Mouse (Mus musculus): ENCODE measurements around the gene Spryd7.
"Not testable (repeated sequence)": the region's sequence is repeated elsewhere in the genome, so short reads cannot be mapped to it uniquely, and the experiment has no call there.

Spryd7 gene

DNA sequence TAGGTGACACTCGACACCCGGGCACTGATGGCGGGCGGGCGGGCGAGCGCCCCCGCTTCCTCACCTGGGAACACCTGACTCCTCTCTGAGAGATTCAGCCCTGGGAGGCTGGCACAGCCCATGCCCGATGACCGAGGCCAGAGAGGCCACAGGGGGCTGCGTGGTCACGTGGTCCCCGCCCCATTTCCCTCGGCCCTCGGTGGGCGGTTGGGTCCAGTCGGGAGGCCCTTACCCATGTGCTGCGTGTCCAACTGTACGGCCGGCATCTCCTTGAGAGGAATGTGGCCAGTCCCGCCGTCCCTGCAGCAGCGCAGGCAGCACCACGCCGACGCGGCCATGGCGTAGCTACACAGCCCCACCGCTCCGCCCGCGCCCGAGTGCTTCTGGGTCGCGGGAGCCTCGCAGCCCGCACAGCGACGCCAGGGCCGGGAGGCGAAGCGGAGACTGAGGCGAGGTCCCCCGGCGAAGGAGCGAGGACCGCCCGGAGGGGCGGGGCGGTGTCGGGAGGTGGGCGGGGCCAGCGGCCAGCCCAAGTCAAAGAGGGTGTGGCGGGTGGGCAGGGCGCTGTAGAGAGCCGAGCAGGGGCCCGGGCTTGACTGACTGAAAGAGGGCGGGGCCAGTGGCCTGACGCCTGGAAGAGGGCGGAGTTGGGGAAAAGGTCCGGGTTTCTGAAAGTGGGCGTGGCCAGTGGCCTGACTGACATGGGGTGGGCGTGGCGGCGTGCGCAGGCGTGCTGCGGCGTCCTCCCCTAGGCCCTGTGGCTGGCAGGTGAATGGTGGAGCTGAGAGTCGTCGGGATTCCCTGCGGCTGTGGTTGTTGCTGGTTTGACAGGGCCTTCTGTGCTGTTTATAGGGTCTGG, at the start of gene Spryd7:
TSS of gene Spryd7 (minus strand) at position 598 of the 859 bp plus-strand sequence.
- DNase-seq = peak; percentile 97 to 99

DNA sequence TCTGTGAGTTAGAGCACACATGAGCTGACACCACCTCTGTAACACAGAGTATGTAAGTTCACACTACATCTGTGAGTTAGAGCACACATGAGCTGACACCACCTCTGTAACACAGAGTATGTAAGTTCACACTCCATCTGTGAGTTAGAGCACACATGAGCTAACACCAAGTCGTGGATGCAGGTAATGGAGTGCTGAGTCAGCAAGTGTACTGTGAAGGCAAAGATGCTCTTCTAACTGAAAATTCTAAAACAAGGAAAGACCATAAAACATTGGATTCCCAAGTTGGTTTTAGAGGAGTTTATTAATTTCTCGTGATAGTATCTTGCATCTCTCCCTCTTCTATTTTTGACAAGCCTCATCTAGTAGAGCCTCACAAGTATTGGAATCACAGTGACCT, 49.4 kb upstream of the Spryd7 start:
- DNase-seq = not testable (repeated sequence)

DNA sequence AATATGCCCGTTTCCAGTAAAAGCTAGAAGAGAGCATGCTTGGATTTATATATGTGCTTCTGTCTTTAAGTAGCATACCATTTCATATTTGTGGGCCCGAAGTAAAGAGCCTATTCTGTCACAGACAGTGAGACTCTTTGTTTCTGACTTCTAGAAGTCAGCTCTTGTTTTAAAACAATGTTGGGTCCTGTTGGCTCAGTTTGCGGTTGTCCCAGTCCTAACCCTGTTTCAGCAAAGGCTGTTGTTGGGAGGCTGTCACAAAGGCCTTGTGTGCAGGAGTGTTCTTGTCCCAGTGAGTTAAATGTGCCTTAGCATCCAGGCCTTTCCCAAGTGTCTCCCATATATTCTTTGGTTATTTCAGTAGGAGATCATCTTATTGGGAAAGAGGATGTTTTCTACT, 47.4 kb upstream of the Spryd7 start:
- no peak for DNase-seq

DNA sequence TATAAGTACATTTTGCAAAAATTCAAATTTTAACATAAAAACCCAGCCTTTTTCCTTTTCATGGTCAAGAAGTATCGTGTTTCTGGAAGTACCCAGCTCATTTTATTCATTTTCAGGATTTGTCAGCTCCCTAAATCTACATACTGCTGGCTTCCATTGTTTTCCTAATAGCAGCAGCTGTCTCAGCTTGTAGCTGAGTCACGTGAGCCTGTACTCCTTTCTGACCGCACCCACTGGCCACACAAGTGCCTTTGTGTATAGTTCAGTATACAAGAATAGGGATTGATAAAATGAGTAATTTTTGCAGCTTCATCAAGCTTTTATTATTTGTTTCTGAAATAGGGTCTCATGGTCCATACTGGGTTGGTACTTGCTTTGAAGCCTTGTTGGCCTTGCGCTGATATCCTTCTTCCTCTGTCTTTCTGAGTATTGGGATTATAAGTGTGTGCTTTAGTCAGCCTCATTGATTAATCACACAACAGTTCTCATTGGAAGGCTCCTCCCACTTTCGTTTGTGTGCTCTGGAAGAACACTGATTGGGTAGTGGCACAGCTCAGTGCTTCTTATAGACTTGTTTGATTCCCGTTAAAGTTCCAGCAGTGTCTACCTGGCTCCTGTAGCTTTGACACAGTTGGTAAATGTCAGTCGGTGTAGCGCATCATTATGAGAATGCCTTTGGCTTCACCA, 46.5 kb upstream of the Spryd7 start:
- DNase-seq = no peak

DNA sequence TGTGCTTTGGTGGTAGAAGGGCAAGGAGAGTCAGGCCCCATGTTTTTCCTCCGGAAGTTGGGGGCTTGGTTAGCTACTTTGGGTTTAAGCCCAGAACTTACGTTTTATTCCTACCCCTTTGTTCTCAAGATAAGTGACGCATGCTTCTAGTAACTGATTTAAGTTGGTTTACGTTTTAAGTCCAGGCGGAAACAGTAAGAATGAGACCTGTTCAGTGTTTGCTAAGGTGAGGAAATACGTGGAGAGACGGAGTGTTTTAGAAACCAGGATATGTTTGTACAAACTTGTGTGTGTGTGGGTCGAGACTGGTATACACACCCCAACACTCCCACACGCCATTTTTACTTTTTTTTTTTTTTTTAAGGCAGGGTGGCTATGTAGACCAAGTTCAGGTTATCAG, 44.7 kb upstream of the Spryd7 start:
- DNase-seq = no peak

DNA sequence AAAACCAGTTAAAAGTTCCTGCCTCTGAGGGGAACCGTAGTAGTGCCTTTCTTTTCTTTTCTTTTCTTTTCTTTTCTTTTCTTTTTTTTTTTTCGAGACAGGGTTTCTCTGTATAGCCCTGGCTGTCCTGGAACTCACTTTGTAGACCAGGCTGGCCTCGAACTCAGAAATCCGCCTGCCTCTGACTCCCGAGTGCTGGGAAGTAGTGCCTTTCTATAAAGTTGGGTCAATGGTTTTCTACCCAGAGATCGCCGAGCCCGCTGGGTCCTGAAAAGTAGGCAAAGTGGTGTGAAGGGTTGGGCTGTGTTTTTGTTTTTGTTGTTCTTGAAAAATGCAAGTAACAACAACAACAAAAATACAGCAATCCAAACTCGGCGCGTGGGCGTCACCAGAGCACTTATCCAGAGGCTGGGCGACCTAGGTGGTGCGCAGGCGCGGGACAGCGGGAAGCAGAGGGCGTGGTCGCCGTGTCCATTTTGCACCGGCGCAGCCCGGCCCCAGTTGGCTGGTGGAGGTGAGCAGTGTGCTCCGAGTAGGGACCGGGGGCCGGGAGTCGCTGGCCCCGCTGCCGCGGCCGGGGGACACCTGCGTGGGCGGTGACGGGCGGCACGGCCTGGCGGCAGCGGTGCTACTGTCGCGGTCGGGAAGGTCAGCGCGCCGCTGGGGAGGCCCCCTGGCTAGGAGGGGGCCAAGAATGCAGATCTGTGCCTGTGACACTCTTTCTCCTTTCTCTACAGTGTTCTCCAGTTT, 42.5 kb upstream of the Spryd7 start:
- peak; percentile 93 to 94 for DNase-seq

DNA sequence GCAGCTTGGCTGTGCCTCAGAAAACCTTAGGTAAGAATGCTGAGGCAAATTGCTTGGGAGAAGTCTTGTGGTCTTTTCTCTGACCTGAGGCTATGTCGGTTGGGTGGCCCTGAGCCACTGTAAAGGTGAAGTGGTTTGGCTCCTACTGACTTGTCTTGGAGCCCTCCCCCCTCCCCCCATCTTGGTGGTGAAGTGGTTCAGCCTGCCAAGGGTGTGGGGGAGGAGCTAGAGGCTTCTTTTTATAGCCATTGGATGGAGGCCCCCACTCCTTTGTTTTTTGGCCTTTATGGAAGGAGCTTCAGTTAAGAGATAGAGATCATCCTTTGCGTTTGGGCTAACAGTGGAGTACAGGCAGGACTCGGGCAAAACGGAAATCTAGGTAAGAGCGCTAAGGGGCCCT, 41.3 kb upstream of the Spryd7 start, which contains the start of gene Trim13:
TSS of gene Trim13 (plus strand) at position 280 of the 400 bp plus-strand sequence.
- DNase-seq = peak in 1 of 2 experiments; percentile 11

DNA sequence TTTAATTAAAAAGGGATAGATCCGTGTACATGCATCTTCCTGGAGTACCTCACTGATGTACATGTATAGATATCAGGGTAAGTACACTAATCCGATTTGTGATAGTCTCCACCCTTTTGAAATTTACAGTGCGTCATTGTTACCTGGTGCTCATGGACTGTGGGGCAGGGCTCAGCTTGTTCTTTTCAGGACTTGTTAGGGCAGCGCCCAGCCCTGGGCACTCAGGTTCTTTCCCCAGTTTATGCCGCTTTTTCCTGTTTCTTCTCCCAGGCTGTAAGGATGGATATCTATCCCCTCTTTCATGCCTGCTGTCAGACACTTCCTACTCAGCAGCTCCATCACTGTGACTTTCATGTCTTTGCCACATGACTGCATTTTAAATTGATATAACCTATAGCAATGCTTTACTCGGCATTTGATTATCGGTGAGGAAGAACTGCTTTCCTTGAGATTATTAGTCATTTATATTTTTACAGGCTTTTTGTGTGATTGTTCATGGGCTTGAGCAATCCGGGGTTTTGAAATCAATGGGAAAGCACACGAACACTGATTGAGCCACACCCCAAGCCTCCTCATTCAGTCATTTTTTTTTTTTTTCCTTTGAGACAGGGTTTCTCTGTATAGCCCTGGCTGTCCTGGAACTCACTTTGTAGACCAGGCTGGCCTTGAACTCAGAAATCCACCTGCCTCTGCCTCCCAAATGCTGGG, 40.2 kb upstream of the Spryd7 start:
- no peak for DNase-seq

DNA sequence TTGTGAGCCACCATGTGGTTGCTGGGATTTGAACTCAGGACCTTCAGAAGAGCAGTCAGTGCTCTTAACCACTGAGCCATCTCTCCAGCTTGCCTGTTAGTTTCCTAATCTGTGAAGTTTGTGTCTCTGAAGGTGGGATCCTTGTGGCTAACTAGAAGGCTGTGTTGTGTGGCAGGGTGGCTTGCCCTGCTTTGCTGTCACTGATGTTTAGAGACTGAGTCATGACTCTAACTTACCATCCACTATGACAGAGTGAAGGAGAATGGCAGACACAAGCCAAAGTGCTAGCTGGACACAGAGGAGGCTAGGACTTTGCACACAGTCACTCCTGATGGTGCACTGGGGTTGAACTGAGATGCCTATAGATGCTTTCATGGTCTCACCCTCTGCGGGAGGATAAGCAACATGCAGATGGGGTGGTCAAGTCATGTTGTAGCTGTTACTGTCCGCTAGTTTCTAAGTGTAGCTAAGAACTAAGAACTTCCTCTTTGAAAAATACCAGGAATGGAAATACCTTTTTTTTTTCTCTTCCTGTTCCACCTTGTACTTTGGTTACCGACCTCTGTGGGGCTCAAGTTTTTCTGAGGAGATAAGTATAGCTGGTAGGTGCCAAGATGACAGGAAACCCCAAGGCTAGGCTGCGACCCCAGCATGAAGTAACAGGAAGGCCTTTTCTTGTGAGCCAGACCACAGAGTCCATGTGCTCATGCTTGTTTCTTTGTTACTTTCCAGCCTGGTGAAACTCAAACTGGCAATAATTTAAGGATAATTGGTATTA, 32.8 kb upstream of the Spryd7 start:
- no peak for DNase-seq

DNA sequence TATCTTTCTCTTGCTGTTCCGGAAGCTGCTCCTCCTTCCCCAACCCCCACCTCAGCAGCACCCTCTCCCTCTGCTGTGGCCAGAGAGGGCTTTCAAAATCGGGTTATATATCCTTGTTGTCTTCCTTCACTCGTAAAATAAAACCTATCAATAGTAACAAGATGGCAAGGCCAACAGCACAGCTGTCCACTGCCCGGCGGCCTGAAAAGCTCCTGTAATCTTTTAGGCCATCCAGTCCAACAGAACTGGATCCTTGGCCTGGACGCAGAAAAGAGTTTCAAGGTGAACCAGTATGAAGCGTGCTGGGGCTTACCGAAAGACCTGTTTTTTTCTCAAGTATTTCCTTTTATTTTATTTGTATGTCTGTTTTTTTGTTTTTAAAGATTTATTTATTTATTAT, 19.3 kb upstream of the Spryd7 start:
- DNase-seq = no peak

DNA sequence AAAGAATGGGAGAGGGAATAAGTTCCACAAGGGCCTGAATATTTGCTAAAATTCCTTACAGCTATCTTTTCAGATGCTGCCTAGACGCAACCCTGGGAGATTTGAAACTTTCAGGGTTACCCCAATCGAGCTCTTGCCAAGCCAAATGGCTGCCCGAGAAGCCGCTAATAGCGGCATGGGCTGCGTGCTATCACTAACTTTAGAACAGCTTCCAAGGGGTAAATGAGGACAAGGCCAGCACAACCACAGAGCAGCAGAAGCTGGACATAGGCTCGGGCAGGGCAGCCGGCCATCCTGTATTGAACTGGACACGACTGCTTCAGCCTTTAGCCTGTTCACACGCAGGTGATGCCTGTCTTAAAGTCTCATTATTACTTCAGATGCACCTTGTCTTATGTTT, 18.4 kb upstream of the Spryd7 start:
- no peak for DNase-seq

DNA sequence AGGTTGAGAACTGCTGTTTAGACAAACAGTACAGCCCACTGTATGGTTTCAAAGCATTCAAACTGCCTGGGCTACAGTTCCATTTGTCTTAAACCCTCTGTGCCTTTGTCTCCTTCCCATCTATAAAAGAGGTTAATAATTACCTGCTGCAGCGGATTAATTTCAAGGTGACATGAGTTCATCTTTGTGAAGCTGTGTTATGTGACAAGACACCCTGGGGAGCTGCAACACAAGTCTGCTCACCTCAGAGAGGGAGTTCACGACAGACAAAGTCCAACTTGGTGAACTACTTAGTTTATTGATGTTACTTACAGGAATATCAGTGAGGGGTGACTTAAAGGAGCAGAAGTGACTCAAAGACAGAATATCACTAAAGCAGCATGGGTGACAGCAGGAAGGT, 15.4 kb upstream of the Spryd7 start:
- no peak for DNase-seq

DNA sequence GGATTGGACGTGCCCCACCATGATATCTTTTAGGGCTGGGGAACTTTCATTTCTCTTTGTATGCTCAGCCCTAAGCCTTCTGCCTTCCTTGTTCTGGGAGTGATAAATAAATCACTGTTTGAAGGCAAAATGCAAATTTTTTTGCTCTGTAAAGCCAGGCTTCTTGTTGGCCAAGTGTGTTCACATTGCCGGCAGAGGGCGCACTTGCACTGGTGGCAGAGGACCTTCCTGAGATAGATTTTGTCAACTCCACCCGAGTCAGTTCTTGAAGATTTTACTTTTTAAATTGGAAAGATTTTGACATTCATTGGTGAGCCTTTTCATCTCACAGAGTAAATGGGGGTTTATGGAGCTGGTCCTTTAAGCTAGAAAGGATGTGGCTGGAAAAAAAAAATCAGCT, 14.7 kb upstream of the Spryd7 start:
- peak; percentile 84 to 94 for DNase-seq

DNA sequence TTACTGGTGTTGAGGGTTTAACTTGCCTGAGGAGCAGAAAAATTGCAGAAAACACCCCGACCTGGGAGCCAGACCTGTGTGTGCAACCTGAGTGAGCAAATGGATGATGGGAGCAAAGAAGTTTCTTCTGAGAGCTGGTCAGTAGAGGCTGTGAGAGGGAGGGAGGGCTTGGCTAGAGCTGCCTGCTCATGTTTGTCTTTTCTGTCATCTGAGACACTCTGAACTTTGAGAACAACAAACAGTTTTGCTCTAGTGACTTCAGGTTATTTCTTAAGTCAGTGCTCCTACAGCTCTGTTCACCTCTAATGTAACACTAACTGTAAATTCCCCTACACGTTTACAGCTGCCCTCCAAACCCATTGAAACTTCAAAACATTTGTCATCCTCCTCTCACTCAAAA, 12.7 kb upstream of the Spryd7 start:
- DNase-seq = no peak

DNA sequence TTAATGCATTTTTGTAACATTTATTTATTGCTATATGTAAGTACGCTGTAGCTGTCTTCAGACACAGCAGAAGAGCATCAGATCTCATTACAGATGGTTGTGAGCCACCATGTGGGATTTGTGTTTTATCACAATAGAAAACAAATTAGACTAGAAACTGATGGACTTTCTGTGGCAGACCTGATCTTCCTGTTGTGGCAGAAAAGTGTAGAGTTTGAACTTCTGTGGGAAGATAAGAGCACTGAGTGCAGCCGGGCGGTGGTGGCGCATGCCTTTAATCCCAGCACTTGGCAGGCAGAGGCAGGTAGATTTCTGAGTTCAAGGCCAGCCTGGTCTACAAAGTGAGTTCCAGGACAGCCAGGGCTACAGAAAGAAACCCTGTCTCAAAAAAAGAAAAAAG, 9.5 kb upstream of the Spryd7 start:
- DNase-seq = not testable (repeated sequence)

DNA sequence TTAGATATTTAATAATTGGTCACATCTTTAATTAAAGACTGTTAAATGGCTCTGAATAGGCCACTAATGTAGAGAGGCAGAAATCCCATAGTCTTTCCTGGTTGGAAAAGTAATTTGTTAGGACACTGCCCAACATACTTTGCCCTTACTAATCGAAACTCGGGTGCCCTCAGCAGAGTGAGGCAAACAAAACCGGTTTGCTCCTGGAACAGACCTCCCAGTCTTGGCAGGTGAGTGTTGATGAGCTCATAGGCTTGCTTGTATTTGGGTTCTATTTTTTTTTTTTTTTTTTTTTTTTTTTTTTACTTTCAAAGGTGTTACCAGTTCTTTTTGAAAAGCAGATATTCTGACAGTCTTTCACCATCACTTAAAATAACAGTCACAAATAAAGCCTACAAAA, 3.2 kb upstream of the Spryd7 start:
- DNase-seq = no peak

DNA sequence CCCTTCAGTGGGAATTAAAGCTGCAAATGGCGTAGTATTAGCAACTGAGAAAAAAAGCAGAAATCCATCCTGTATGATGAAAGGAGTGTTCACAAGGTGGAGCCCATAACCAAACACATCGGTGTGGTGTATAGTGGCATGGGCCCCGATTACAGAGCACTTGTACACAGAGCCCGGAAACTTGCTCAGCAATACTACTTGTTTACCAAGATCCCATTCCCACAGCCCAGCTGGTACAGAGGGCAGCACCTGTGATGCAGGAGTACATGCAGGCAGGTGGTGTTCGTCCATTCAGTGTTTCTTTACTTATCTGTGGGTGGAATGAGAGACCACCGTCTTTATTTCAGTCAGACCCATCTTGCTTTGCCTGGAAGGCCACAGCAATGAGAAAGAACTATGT, 2.2 kb upstream of the Spryd7 start:
- no peak for DNase-seq

DNA sequence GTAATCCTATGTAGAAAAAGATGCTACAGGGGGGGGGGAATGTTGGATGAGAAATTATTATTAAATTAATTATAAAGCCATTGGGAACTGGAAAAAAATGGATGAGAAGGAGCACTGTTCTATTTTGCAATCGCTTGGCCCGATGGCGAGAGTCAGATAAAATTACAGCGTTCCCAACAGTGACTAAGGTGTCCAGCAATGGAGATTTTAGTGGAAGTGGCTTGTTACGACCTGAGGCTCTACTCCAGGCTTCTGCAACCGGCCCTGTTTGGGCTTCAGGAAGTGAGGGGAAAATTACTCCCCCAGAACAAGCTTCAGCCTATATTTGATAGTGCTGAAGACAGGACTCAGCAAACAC, 776 bp downstream of the Spryd7 start:
- DNase-seq = no peak

DNA sequence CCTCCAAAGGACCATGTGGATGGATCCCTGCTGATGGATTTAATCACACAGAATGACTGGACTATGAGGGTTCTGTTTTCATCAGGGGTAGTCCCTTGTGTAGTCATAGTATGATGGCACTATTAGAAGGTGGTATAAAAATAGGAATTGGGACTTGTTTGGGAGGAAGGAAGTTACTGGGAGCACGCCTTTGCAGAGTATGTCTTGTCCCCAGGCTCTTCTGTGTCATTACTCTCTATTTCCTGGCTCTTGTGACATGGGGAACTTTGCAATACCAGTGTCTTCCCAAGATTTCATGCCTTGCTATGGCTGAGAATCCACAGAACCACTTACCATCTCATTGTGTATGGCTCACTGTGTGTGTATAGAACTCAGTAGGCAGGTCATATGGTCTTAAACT, 8.1 kb downstream of the Spryd7 start:
- DNase-seq = no peak

DNA sequence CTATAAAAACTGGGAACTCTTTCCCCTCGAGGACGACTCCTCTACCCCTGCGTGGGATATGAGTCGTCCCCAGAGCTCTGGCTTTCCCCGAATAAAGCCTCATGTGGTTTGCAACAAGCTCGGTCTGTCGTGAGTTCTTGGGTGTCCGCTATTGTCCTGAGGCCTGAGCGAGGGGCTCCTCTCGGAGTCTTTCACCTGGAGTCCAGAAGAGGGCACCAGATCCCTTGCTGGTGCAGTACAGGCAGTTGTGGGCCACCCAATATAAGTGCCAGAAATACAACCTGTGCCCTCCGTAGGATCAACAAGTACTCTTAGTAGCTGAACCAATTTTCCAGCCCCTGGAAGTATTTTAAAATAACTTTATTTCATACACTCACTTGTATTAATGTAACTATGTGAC, 18.9 kb downstream of the Spryd7 start:
- DNase-seq = not testable (repeated sequence)

DNA sequence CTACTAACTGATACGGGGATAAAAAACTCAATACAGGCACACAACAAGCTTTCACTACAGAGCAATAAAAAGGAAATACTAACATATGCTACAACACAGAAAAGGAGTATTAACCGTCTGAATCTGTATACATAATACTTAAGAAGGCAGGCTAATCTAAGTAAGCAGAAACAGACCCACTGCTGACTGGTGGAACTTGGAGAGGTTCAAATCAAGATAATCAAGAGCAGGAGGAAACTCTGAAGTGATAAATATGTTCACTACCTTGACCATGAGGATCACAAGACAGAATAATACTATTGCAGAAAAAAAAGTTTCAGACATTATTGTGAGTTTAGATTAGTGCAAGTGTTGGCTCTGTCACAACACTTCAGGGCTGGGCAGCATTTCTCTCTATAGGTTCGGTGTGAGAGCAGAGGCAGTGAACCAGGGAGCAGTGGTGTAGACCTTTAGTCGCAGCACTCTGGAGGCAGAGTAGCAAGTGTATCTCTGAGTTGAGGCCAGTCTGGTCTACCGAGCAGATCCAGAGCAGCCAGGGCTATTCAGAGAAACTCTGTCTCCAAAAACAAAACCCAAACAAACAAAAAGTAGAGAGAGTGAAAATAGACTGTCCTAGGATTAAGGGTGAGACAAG, 19.9 kb downstream of the Spryd7 start:
- DNase-seq = no peak

DNA sequence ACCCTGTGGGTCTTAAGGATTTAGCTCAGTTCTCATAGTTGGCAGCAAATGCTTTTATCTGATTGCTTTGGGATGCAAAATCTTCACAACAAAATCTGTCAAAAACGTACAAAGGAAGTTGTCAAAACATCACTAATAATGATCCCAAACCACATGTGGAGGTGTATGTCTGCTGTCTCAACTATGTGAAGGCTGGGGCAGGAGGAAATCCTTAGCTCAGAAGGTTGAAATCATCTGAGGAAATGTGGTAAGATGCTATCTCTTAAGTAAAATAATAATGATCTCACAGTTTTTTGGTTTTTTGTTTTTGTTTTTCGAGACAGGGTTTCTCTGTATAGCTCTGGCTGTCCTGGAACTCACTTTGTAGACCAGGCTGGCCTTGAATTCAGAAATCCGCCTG, 20.9 kb downstream of the Spryd7 start:
- DNase-seq = no peak

Data from cerebellum, postnatal 25 days (tissue).